Mouse (Mus musculus): ENCODE data around the gene Ifit2.

DNA sequence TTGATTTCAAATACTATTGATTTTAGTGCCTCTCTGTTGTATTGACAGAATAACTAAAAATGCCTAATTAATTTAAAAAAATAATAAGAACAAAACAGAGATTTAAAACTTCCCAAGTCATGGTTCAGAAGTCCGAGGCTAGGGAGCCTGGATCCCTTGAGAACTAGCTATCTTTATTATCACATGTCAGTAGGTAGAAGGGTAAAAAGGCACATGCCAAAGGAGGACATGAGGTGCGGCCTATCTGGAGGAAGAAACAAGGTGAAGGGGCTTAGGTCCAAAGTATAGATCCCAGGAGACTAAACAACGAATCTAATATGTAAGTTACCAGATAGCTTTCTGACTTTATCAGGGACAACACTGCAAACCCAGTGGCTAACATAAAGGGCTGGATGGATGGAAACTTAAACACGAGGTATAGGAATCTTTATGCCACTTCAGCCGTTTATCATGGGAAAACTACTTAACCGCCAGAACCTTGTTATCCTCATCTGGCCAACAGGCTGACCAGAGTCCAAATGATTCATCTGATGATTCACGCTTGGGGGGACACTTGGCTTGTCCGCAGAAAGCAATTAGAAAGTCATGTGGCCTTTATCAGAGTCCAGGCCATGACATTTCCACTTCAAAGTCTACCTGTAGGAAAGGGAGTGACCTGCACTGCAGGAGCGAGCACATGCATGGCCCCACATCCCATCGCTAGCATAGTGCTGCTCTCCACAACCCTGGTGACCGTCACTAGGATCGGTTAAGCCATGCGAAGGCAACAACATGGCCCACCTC lies 32.5 kb upstream of the Ifit2 start:
- TF ChIP-seq CTCF (IDR thresholded peaks at IDR 0.05; ENCODE audit: borderline replicate concordance, insufficient read depth, low read depth, low read length) (no peak), POLR2A (IDR thresholded peaks at IDR 0.05; ENCODE audit: borderline replicate concordance, insufficient read depth, low read length) (no peak)
